Comparison of ENCODE assay signal across 15 mouse cellular contexts in genomic region chr2:169133855-169134254, GRCm38 (mm10).
A peak's percentile ranks its signal among the peaks of the same experiment; 100 is the strongest.
DNase-seq lines count a peak whose midpoint lies in the region; ATAC-seq and TF ChIP-seq lines count a peak whose summit lies in the region.
"Had no signal": no experiment of that assay in that cellular context is flagged by ENCODE, and none has a peak within 500 bp of the region (broad histone marks: within the 10 kb centered on the region; RNA-seq: fewer than 3 reads in every experiment).

No protein-coding gene starts in this region.

- TF ChIP-seq CTCF in heart, adult 2 months (IDR thresholded peaks at IDR 0.05), result no peak

- no peak overlapping the region for H3K27ac ChIP-seq in heart, embryonic 15.5 days
- H3K27ac ChIP-seq in heart, adult 2 months, result no peak overlapping the region
- H3K27ac ChIP-seq in midbrain, embryonic 10.5 days (replicated peaks), result peak overlapping the region; percentile 63; the same call in 1 of the 2 replicates
- H3K27ac ChIP-seq in midbrain, embryonic 11.5 days (ENCODE audit: low read depth, low read length), result no peak overlapping the region
- H3K27ac ChIP-seq in kidney, embryonic 15.5 days, result no peak overlapping the region
- H3K27ac ChIP-seq in neural tube, embryonic 13.5 days (replicated peaks), result no peak overlapping the region
- H3K27ac ChIP-seq: left cerebral cortex, adult 2 months; liver, embryonic 15.5 days had no signal

- no peak for TF ChIP-seq EP300 in heart, adult 2 months (IDR thresholded peaks at IDR 0.05; ENCODE audit: insufficient read depth, low read depth, low read length)

- 28% methylated on average over 15 of the region's 15 CpGs for WGBS in heart, embryonic 15.5 days
- WGBS in heart, adult 2 months, result 30% methylated on average over 15 of the region's 15 CpGs
- WGBS in midbrain, embryonic 10.5 days, result 84% methylated on average over 15 of the region's 15 CpGs
- WGBS in midbrain, embryonic 11.5 days, result 80% methylated on average over 15 of the region's 15 CpGs
- 12% methylated on average over 15 of the region's 15 CpGs for WGBS in kidney, embryonic 15.5 days
- 40% methylated on average over 15 of the region's 15 CpGs for WGBS in neural tube, embryonic 13.5 days

- H3K4me2 ChIP-seq in heart, embryonic 15.5 days, result peak overlapping the region; percentile 10; the same call in 1 of the 2 replicates
- H3K4me2 ChIP-seq in midbrain, embryonic 11.5 days, result no peak overlapping the region
- peak overlapping the region; percentile 38; the same call in 1 of the 2 replicates for H3K4me2 ChIP-seq in kidney, embryonic 15.5 days
- H3K4me2 ChIP-seq in neural tube, embryonic 13.5 days, result no peak overlapping the region
- H3K4me2 ChIP-seq: liver, embryonic 15.5 days had no signal

- no peak for ATAC-seq in heart, embryonic 15.5 days (replicated peaks; ENCODE audit: insufficient number of reproducible peaks, insufficient read depth, low FRiP score, low read depth)
- no peak for ATAC-seq in midbrain, embryonic 11.5 days (ENCODE audit: low FRiP score)
- ATAC-seq in kidney, embryonic 15.5 days (replicated peaks; ENCODE audit: low FRiP score), result no peak
- ATAC-seq in neural tube, embryonic 13.5 days (ENCODE audit: low read depth), result peak; percentile 56; the same call in 1 of the 2 replicates
- ATAC-seq in inflammation-experienced regulatory T-cells, adult 6 months, result no peak
- ATAC-seq: forebrain, postnatal 0 days had no signal

- no peak for DNase-seq in heart, adult 2 months
- DNase-seq in midbrain, embryonic 10.5 days (ENCODE audit: low spot score), result no peak
- DNase-seq in midbrain, embryonic 11.5 days (ENCODE audit: low spot score, missing footprints), result no peak
- no peak for DNase-seq in gastrocnemius, postnatal 14 days
- DNase-seq: cerebellum, adult 11-12 months; forebrain, postnatal 0 days; thymus, adult 18-20 months had no signal

- intact Hi-C loops in heart, adult 2 months (cut with DNase I), result no loop called here
- intact Hi-C loops in gastrocnemius, postnatal 14 days (cut with DNase I; ENCODE audit: low total_unique reads), result no loop called here

- no peak overlapping the region for H3K4me3 ChIP-seq in heart, embryonic 15.5 days
- H3K4me3 ChIP-seq in heart, adult 2 months, result no peak overlapping the region
- no peak overlapping the region for H3K4me3 ChIP-seq in midbrain, embryonic 10.5 days
- no peak overlapping the region for H3K4me3 ChIP-seq in midbrain, embryonic 11.5 days (ENCODE audit: low read depth, low read length)
- no peak overlapping the region for H3K4me3 ChIP-seq in kidney, embryonic 15.5 days (replicated peaks)
- no peak overlapping the region for H3K4me3 ChIP-seq in neural tube, embryonic 13.5 days
- H3K4me3 ChIP-seq: left cerebral cortex, adult 2 months; liver, embryonic 15.5 days; myocyte had no signal

- TF ChIP-seq POLR2A in heart, adult 2 months (IDR thresholded peaks at IDR 0.05; ENCODE audit: insufficient read depth, low read depth, low read length), result no peak

- H3K4me1 ChIP-seq in heart, embryonic 15.5 days (replicated peaks), result peaks cover 13% of the 10 kb centered on the region
- no peaks in the 10 kb centered on the region for H3K4me1 ChIP-seq in heart, adult 2 months (ENCODE audit: control insufficient read depth, insufficient read depth, low read length)
- peaks cover 17% of the 10 kb centered on the region for H3K4me1 ChIP-seq in midbrain, embryonic 10.5 days
- H3K4me1 ChIP-seq in midbrain, embryonic 11.5 days (ENCODE audit: control insufficient read depth, insufficient read depth, low read length), result no peaks in the 10 kb centered on the region
- peaks cover 16% of the 10 kb centered on the region for H3K4me1 ChIP-seq in kidney, embryonic 15.5 days
- H3K4me1 ChIP-seq in neural tube, embryonic 13.5 days (replicated peaks), result peaks cover 20% of the 10 kb centered on the region
- H3K4me1 ChIP-seq: liver, embryonic 15.5 days had no signal

- no peak overlapping the region for H3K9ac ChIP-seq in heart, embryonic 15.5 days
- H3K9ac ChIP-seq in heart, adult 2 months (ENCODE audit: low read depth, low read length), result no peak overlapping the region
- H3K9ac ChIP-seq in midbrain, embryonic 11.5 days (ENCODE audit: low read length), result no peak overlapping the region
- H3K9ac ChIP-seq in kidney, embryonic 15.5 days, result no peak overlapping the region
- H3K9ac ChIP-seq in neural tube, embryonic 13.5 days, result no peak overlapping the region
- H3K9ac ChIP-seq: forebrain, postnatal 0 days; liver, embryonic 15.5 days had no signal

- H3K9me3 ChIP-seq in heart, embryonic 15.5 days (replicated peaks), result no peaks in the 10 kb centered on the region
- no peaks in the 10 kb centered on the region for H3K9me3 ChIP-seq in midbrain, embryonic 10.5 days (replicated peaks)
- H3K9me3 ChIP-seq in midbrain, embryonic 11.5 days (ENCODE audit: control insufficient read depth, low read length), result no peaks in the 10 kb centered on the region; the same call in 1 of the 2 replicates
- no peaks in the 10 kb centered on the region for H3K9me3 ChIP-seq in kidney, embryonic 15.5 days (replicated peaks)
- no peaks in the 10 kb centered on the region for H3K9me3 ChIP-seq in neural tube, embryonic 13.5 days
- H3K9me3 ChIP-seq: liver, embryonic 15.5 days had no signal

- no peaks in the 10 kb centered on the region for H3K36me3 ChIP-seq in heart, embryonic 15.5 days
- H3K36me3 ChIP-seq in heart, adult 2 months (ENCODE audit: control insufficient read depth, insufficient read depth, low read length), result no peaks in the 10 kb centered on the region
- no peaks in the 10 kb centered on the region for H3K36me3 ChIP-seq in midbrain, embryonic 10.5 days
- H3K36me3 ChIP-seq in midbrain, embryonic 11.5 days (ENCODE audit: control insufficient read depth, insufficient read depth, low read length), result no peaks in the 10 kb centered on the region
- H3K36me3 ChIP-seq in kidney, embryonic 15.5 days, result no peaks in the 10 kb centered on the region
- no peaks in the 10 kb centered on the region for H3K36me3 ChIP-seq in neural tube, embryonic 13.5 days
- H3K36me3 ChIP-seq: liver, embryonic 15.5 days had no signal

- 0 out of 2 replicates have a peak, but pooled peaks cover 5% of the 10 kb centered on the region for H3K27me3 ChIP-seq in heart, embryonic 15.5 days
- no peaks in the 10 kb centered on the region; the same call in 1 of the 2 replicates for H3K27me3 ChIP-seq in heart, adult 2 months (ENCODE audit: control insufficient read depth, insufficient read depth, low read length)
- no peaks in the 10 kb centered on the region for H3K27me3 ChIP-seq in midbrain, embryonic 10.5 days (ENCODE audit: low read depth, poor library complexity, severe bottlenecking)
- H3K27me3 ChIP-seq in midbrain, embryonic 11.5 days (ENCODE audit: control insufficient read depth, insufficient read depth, low read length), result no peaks in the 10 kb centered on the region
- peaks cover 11% of the 10 kb centered on the region for H3K27me3 ChIP-seq in kidney, embryonic 15.5 days
- no peaks in the 10 kb centered on the region for H3K27me3 ChIP-seq in neural tube, embryonic 13.5 days
- H3K27me3 ChIP-seq: CH12.LX; liver, embryonic 15.5 days had no signal

- H3K79me2 ChIP-seq in heart, adult 2 months (replicated peaks; ENCODE audit: control insufficient read depth, insufficient read depth, low read length), result no peaks in the 10 kb centered on the region

Comparison
In these comparisons a context has a peak if more than half of its experiments do, and no peak if none do; other contexts are left out.
1. H3K4me2 ChIP-seq: peak in heart, embryonic 15.5 days (single experiment) and kidney, embryonic 15.5 days (single experiment); none in midbrain, embryonic 11.5 days (single experiment) and neural tube, embryonic 13.5 days (single experiment).